Mouse (Mus musculus) CH12.LX (cell line): ENCODE measurements around the gene Cct8.

ENCODE experiments used
- BHLHE40 ChIP-seq: IDR thresholded peaks from 2 replicates; pipeline ENCODE4 v1.6.1; 2011; ENCODE audit warnings: mild to moderate bottlenecking, low read depth, low read length, improper control_type of control experiment
- CHD2 ChIP-seq: IDR thresholded peaks from 2 replicates; pipeline ENCODE4 v1.6.1; 2011; ENCODE audit warnings: low read length, improper control_type of control experiment
- CTCF ChIP-seq, 2 experiments: IDR thresholded peaks in 1 of 2; conservative IDR thresholded peaks in 1 of 2; 2 replicates each; pipeline ENCODE4 v1.5.1; 2011 to 2012; ENCODE audit warnings: low read depth in 2 of 2, low read length in 2 of 2, improper control_type of control experiment in 1 of 2, inconsistent platforms in 1 of 2, mild to moderate bottlenecking in 1 of 2, moderate library complexity in 1 of 2
- E2F4 ChIP-seq: IDR thresholded peaks from 2 replicates; pipeline ENCODE4 v1.6.1; 2011; ENCODE audit warnings: low read depth, low read length, improper control_type of control experiment; ENCODE audit not compliant: insufficient replicate concordance
- EP300 ChIP-seq: IDR thresholded peaks from 2 replicates; pipeline ENCODE4 v1.6.1; 2011; ENCODE audit warnings: low read length, improper control_type of control experiment
- POLR2A ChIP-seq: IDR thresholded peaks from 2 replicates; pipeline ENCODE4 v1.6.1; 2011; ENCODE audit warnings: low read depth, mild to moderate bottlenecking, improper control_type of control experiment, low read length
- RAD21 ChIP-seq: IDR thresholded peaks from 2 replicates; pipeline ENCODE4 v1.6.1; 2011; ENCODE audit warnings: low read depth, mild to moderate bottlenecking, low read length, improper control_type of control experiment, moderate library complexity
- TBP ChIP-seq: conservative IDR thresholded peaks from 2 replicates; pipeline ENCODE4 v1.6.1; 2011; ENCODE audit warnings: low read depth, low read length, improper control_type of control experiment

GRCm38 (mm10) chr16:87497171-87497570 lies 1.5 kb upstream of the Cct8 start:
- TF ChIP-seq E2F4 (no peak), POLR2A (no peak), TBP (no peak), BHLHE40 (no peak), CTCF (conservative IDR thresholded peaks at IDR 0.05 in 1 of 2, IDR thresholded peaks at IDR 0.05 in 1 of 2; ENCODE audit: low read depth in 2 of 2, low read length in 2 of 2) (no peak), RAD21 (no peak), EP300 (no peak), CHD2 (no peak)
